Mouse (Mus musculus) small intestine, adult 2 months (tissue): ENCODE data around the gene Mvk. TPM values are rescaled to one million over a fixed set of nuclear protein-coding genes. Genes with fewer than 3 reads are reported as not detected.

Experiments
- H3K27ac ChIP-seq: fragments of 200-500 bp; 2 replicates; pipeline ENCODE4 v1.5.1; 2012; ENCODE audit warnings: low read depth, low read length, control low read depth, inconsistent platforms; ENCODE audit not compliant: insufficient read depth
- H3K27me3 ChIP-seq: fragments of 200-500 bp; 2 replicates; pipeline ENCODE4 v1.6.1; 2012; ENCODE audit warnings: mild to moderate bottlenecking, moderate library complexity, low read length, inconsistent platforms; ENCODE audit not compliant: control insufficient read depth, insufficient read depth
- H3K36me3 ChIP-seq: fragments of 200-500 bp; 2 replicates; pipeline ENCODE4 v1.6.1; 2012; ENCODE audit warnings: mild to moderate bottlenecking, low read length, control low read depth, inconsistent platforms; ENCODE audit not compliant: control insufficient read depth, insufficient read depth
- H3K4me1 ChIP-seq: fragments of 200-500 bp; 2 replicates; pipeline ENCODE4 v1.6.1; 2012; ENCODE audit warnings: low read length, inconsistent platforms, mixed read lengths; ENCODE audit not compliant: control insufficient read depth, insufficient read depth, insufficient read length
- H3K4me3 ChIP-seq: fragments of 200-500 bp; 2 replicates; pipeline ENCODE4 v1.5.1; 2012; ENCODE audit warnings: low read depth, mild to moderate bottlenecking, control low read depth, inconsistent platforms, low read length, moderate library complexity
- CTCF ChIP-seq: fragments of 200-500 bp; IDR thresholded peaks from 2 replicates; pipeline ENCODE4 v1.5.1; 2012; ENCODE audit warnings: low read depth, mild to moderate bottlenecking, control low read depth, inconsistent platforms, low read length, moderate library complexity, mixed read lengths; ENCODE audit not compliant: insufficient replicate concordance, insufficient read length; ENCODE audit errors: extremely low read depth
- POLR2A ChIP-seq: fragments of 200-500 bp; IDR thresholded peaks from 2 replicates; pipeline ENCODE4 v1.6.1; 2012; ENCODE audit warnings: low read depth, mild to moderate bottlenecking, control low read depth, inconsistent platforms, low read length, moderate library complexity
- WGBS: fragments of 180-500 bp; shearing (Covaris S2); methylation state at CpG from one replicate; pipeline ENCODE4 v1.1.7; 2018; 5-methylcytosine and 5-hydroxymethylcytosine counted together
- polyA plus RNA-seq: library from polyadenylated mRNA; depleted of rRNA; stranded (reverse); fragments of >200 nt; gene quantifications from 2 replicates; pipeline ENCODE4 v1.2.3, GENCODE M21; 2012

Gene Mvk
- polyA plus RNA-seq, 1 experiment: 44.6 TPM

GRCm38 (mm10) chr5:114489570-114489969 is 45.5 kb downstream of the Mvk start:
- Histone ChIP-seq H3K27ac (no peak overlapping the region), H3K4me1 (no peaks in the 10 kb centered on the region), H3K4me3 (no peak overlapping the region), H3K27me3 (no peaks in the 10 kb centered on the region), H3K36me3 (no peaks in the 10 kb centered on the region)
- WGBS: 73% methylated on average over 6 of the region's 6 CpGs
- no peak for TF ChIP-seq POLR2A
- TF ChIP-seq CTCF: no peak

DNA sequence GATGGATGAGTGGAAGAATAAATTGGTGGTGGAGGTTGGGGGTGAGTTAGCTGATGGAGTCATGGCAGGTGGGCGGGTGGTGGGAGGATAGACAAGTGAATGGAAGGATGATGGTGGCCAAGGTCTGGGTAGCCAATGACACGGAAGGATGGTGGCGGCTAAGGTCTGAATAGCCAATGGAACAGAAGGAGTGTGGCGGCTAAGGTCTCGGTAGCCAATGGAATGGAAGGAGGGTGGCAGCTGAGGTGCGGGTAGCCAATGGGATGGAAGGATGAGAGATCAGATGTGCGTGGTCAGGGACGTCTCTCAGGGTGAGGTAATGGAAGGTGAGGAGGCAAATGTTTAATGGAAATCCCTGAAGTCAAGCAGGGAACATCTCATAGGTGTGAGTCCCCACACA is 46.2 kb downstream of the Mvk start:
- 95% methylated on average over 8 of the region's 8 CpGs for WGBS

DNA sequence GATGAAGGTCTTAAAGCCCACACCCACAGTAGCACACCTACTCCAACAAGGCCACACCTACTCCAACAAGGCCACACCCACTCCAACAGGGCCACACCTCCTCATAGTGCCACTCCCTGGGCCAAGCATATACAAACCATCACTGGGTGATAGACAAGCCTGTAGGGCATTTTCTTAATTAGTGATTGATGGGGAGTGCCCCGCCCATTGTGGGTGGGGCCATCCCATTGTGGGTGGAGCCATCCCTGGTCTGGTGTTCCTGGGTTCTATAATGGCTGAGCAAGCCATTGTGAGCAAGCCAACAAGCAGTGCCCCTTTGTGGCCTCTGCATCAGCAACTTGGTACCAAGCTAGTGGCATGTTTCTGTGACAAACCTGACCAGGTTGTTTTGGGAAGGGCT is 50.7 kb downstream of the Mvk start:
- 12% methylated on average over 1 of the region's 1 CpGs for WGBS
- Histone ChIP-seq H3K27ac (no peak overlapping the region), H3K27me3 (no peaks in the 10 kb centered on the region), H3K4me3 (no peak overlapping the region), H3K4me1 (no peaks in the 10 kb centered on the region), H3K36me3 (no peaks in the 10 kb centered on the region)
- TF ChIP-seq CTCF (no peak), POLR2A (no peak)

More for the DNA sequence above, 46.2 kb downstream of the Mvk start:
- TF ChIP-seq CTCF (no peak), POLR2A (no peak)
- no peak overlapping the region for H3K4me3 ChIP-seq
- H3K4me1 ChIP-seq: no peaks in the 10 kb centered on the region
- H3K36me3 ChIP-seq: no peaks in the 10 kb centered on the region
- H3K27me3 ChIP-seq: no peaks in the 10 kb centered on the region
- H3K27ac ChIP-seq: no peak overlapping the region

DNA sequence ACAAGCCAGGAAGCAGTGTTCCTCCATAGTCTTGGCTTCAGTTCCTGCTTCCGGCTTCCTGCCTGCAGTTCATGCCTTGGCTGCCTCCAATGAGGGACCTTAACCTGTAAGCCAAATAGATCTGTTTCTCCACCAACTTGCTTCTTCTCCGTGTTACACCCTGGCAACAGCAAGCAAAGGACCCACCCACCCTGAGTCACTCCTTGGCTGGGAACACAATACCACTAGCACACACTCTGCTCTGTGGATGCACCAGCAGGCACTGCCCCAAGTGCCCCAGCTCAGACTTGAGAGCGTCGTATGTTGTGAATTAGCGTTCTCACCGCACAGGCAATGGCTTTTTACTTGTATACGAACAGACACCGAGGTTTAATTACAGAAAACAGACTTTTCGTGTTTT is 57.2 kb downstream of the Mvk start:
- H3K4me3 ChIP-seq: no peak overlapping the region
- no peak for TF ChIP-seq POLR2A
- TF ChIP-seq CTCF: no peak
- 74% methylated on average over 9 of the region's 9 CpGs for WGBS
- no peaks in the 10 kb centered on the region for H3K27me3 ChIP-seq
- no peaks in the 10 kb centered on the region for H3K4me1 ChIP-seq
- no peaks in the 10 kb centered on the region for H3K36me3 ChIP-seq
- H3K27ac ChIP-seq: no peak overlapping the region

DNA sequence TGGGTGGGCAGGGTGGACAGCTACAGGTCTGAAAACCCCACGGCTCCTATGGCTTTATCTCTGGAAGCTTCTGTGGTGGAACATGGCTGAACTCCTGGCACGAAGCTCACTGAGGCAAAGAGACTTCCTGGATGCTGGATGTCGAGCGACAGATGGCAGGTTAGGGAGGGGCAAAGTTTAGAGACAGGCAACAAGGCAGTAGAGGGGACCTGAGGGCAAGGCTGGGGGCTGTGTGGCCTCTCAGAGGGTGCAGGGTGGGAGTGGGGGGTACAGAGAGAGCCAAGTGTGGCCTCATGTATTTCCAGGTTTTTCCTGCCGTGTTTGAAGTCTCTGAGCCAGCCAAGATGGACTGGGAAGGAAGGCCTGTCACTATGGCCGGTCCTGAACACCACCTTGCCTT is 60.8 kb downstream of the Mvk start:
- no peak overlapping the region for H3K27ac ChIP-seq
- no peaks in the 10 kb centered on the region for H3K36me3 ChIP-seq
- H3K27me3 ChIP-seq: no peaks in the 10 kb centered on the region
- WGBS: 39% methylated on average over 6 of the region's 6 CpGs
- peaks cover 3% of the 10 kb centered on the region; the same call in 1 of the 2 replicates for H3K4me1 ChIP-seq
- H3K4me3 ChIP-seq: no peak overlapping the region
- TF ChIP-seq POLR2A (no peak), CTCF (no peak)

- H3K27ac ChIP-seq: no peak overlapping the region
- WGBS: 27% methylated on average over 14 of the region's 14 CpGs
- no peaks in the 10 kb centered on the region for H3K36me3 ChIP-seq
- TF ChIP-seq CTCF (no peak), POLR2A (no peak)
- H3K4me3 ChIP-seq: no peak overlapping the region
- H3K27me3 ChIP-seq: no peaks in the 10 kb centered on the region
- peaks cover 3% of the 10 kb centered on the region; the same call in 1 of the 2 replicates for H3K4me1 ChIP-seq
Measured at GRCm38 (mm10) chr5:114505260-114506085, 61.4 kb downstream of the Mvk start.

GRCm38 (mm10) chr5:114507394-114507793 is 63.3 kb downstream of the Mvk start:
- H3K27ac ChIP-seq: peak overlapping the region; percentile 5; the same call in 1 of the 2 replicates
- TF ChIP-seq POLR2A (no peak), CTCF (peak; percentile 16; the same call in 1 of the 2 replicates)
- no peaks in the 10 kb centered on the region for H3K27me3 ChIP-seq
- H3K36me3 ChIP-seq: no peaks in the 10 kb centered on the region
- peaks cover 3% of the 10 kb centered on the region; the same call in 1 of the 2 replicates for H3K4me1 ChIP-seq
- no peak overlapping the region for H3K4me3 ChIP-seq
- WGBS: 29% methylated on average over 12 of the region's 12 CpGs
